Mouse (Mus musculus) T-helper 17 cell (primary cell): ENCODE results near the gene G6pd2.

Source experiments
- in situ Hi-C, 2 experiments: fragments of 300-600 bp; cut with MboI, MseI; formaldehyde crosslinking; loops; 1 replicate in 1 of 2; 2 replicates in 1 of 2; pipeline ENCODE4 v1.15.1; 2025; ENCODE audit warnings: high pct_unique_total_duplicates in 2 of 2

Gene G6pd2

DNA sequence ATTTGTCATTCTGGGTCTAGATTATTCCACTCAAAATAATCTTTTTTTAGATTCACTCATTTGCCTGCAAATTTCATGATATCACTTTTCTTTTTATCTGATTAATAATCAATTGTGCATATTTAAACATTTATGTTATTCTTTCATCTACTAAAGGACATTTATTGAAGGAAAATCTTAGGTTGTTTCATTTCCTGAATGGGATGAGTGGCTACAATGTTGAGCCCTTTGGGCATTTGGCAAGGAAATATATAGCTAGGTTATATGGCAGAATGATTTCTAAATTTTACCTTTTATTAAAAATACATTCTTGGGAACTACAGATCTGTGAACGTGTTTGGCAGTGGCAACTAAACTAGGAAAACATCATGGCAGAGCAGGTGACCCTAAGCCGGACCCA is at the start of gene G6pd2:
Gene G6pd2 (plus strand): TSS at position 301 of the 400 bp plus-strand sequence.
- in situ Hi-C loops, result no loop called here

DNA sequence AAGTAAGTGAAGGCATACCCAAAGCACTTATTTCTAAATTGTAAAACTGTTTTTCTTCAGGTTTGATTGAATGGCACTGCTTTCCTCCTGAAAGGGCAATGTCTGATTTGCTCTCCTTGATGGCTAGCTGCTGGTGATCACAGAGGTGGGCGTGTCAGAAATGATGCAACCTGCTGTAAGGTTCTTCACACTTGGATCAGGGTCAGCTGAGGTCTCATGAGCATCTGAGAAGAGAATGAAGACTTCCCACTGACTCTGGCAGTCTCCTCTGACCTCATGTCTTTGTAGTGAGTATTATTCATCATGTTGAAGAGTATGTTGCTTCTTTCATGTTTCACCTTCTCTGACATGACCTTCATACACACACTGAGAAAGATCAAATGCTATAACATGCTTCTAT is 44.4 kb upstream of the G6pd2 start:
- in situ Hi-C loops, result no loop called here

DNA sequence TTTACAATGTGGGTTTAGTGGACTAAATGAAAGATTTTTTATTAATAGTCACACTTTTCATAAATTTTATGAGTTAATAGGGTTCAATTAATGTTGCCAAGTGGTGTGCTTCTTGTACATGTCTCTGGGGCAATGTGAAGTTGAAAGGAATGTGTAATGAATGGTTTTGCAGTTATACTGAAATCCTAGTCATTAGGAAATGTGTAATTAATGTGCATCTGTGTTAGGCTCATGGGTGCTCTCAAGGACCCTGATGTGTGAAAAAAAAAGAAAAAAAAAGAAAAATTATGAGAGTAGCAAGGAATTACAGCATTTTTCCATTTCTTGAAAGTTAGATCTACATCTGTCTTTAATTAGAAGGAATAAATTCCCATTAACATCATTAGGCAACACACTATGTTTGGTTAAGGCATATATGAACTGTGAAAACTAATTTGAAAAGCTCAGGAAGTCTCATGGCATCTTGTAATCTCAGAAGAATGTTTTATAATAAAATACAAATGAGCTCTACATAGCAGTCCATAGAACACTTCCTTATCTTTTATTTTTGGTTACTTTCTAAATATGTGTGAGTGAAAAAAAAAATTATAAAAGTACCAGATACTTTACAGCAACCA is 24.4 kb downstream of the G6pd2 start:
- in situ Hi-C loops, result no loop called here

DNA sequence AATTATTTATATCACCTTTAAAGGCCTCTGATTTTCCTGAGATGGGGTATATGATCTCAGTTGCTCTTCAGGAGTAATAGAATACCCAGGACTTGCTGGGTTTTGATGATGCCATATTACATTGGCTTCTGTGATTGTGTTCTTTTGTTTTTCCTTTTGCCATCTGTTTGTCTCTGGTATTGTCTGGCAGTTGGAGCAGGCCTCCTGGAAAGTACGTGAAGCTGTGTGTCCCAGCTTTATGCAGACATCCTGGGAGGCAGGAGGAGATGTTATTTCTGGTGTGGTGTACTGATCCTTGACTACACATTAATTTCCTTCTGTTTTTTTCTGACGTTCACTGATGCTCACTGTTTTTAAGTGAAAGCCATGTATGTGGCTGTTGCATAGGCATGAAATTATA is 35.3 kb downstream of the G6pd2 start:
- in situ Hi-C loops, result no loop called here
